Mouse (Mus musculus) limb, embryonic 11.5 days (tissue): ENCODE measurements around the gene Vps4b. TPM values are rescaled to one million over a fixed set of nuclear protein-coding genes. Genes with fewer than 3 reads are reported as not detected.
A peak's percentile ranks its signal among the peaks of the same experiment; 100 is the strongest.

Source experiments
- ATAC-seq: fragments of 200-750 bp; cut with Nextera tagmentation; 2 replicates; pipeline ENCODE4 v1.8.0; 2017; ENCODE audit warnings: low read depth; ENCODE audit not compliant: insufficient number of reproducible peaks, low FRiP score, low TSS enrichment
- DNase-seq: peaks from one replicate; pipeline ENCODE4 v3.0.0-alpha.2; 2015; ENCODE audit warnings: low spot score
- H3K27ac ChIP-seq: fragments of 300-500 bp; sonication (generic); replicated peaks from 2 replicates; pipeline ENCODE4 v1.5.1; 2014; ENCODE audit warnings: low read depth, mild to moderate bottlenecking, low read length
- H3K27me3 ChIP-seq: fragments of 300-500 bp; sonication (generic); 2 replicates; pipeline ENCODE4 v1.6.1; 2014; ENCODE audit warnings: mild to moderate bottlenecking, low read length, mixed read lengths; ENCODE audit not compliant: control insufficient read depth, insufficient read depth
- H3K36me3 ChIP-seq: fragments of 300-500 bp; sonication (generic); 2 replicates; pipeline ENCODE4 v1.6.1; 2014; ENCODE audit warnings: mild to moderate bottlenecking, low read length, moderate library complexity, mixed read lengths; ENCODE audit not compliant: control insufficient read depth, insufficient read depth
- H3K4me1 ChIP-seq: fragments of 300-500 bp; sonication (generic); 2 replicates; pipeline ENCODE4 v1.6.1; 2014; ENCODE audit warnings: low read length, mixed read lengths; ENCODE audit not compliant: control insufficient read depth, insufficient read depth
- H3K4me2 ChIP-seq: fragments of 300-500 bp; sonication (generic); 2 replicates; pipeline ENCODE4 v1.6.1; 2014; ENCODE audit warnings: low read depth, mild to moderate bottlenecking, moderate library complexity; ENCODE audit not compliant: severe bottlenecking
- H3K4me3 ChIP-seq: fragments of 300-500 bp; sonication (generic); 2 replicates; pipeline ENCODE4 v1.5.1; 2014; ENCODE audit warnings: low read depth, low read length
- H3K9ac ChIP-seq: fragments of 300-500 bp; sonication (generic); 2 replicates; pipeline ENCODE4 v1.6.1; 2014; ENCODE audit warnings: mild to moderate bottlenecking, low read length
- H3K9me3 ChIP-seq: fragments of 300-500 bp; sonication (generic); 2 replicates; pipeline ENCODE4 v1.6.1; 2016; ENCODE audit warnings: low read length; ENCODE audit not compliant: control insufficient read depth
- WGBS: fragments of 180-500 bp; shearing (Covaris S2); extraction: QIAGEN DNeasy Blood & Tissue Kit; methylation state at CpG from one replicate; pipeline ENCODE4 v1.1.7; 2014; 5-methylcytosine and 5-hydroxymethylcytosine counted together
- polyA plus RNA-seq: library from polyadenylated mRNA; unstranded; fragments of >200 nt; fragmentation: Nextera tagmentation; extraction: Ambion mirVana; gene quantifications from 2 replicates; pipeline ENCODE4 v1.2.1, GENCODE M21; 2014

Gene Vps4b
- polyA plus RNA-seq, 1 experiment from 2014 or later: 82.1 TPM

DNA sequence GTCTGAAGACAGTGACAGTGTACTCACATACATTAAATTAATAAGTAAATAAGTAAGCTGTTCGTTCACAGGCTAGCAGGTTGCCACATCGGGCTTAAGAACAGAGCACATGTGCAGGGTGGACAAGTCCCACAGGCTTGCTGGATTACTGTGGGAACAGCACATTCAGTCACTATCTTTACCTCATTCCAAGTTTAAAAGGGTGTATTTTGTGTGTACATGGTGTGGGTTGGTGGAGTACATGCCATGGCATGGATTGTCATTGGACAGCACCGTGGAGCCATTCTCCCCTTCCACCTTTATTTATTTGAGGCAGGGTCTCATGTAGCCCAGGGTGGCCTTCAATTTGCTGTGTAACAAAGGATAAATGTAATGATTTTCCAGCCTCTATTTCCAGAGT, 80.4 kb downstream of the Vps4b start:
- Histone ChIP-seq H3K4me1 (peaks cover 3% of the 10 kb centered on the region; the same call in 1 of the 2 replicates), H3K9me3 (no peaks in the 10 kb centered on the region), H3K27me3 (no peaks in the 10 kb centered on the region), H3K36me3 (no peaks in the 10 kb centered on the region), H3K4me2 (no peak overlapping the region), H3K27ac (no peak overlapping the region), H3K9ac (no peak overlapping the region), H3K4me3 (no peak overlapping the region)
- ATAC-seq (no peak), DNase-seq (no peak)
- 89% methylated on average over 3 of the region's 3 CpGs for whole genome bisulfite sequencing

DNA sequence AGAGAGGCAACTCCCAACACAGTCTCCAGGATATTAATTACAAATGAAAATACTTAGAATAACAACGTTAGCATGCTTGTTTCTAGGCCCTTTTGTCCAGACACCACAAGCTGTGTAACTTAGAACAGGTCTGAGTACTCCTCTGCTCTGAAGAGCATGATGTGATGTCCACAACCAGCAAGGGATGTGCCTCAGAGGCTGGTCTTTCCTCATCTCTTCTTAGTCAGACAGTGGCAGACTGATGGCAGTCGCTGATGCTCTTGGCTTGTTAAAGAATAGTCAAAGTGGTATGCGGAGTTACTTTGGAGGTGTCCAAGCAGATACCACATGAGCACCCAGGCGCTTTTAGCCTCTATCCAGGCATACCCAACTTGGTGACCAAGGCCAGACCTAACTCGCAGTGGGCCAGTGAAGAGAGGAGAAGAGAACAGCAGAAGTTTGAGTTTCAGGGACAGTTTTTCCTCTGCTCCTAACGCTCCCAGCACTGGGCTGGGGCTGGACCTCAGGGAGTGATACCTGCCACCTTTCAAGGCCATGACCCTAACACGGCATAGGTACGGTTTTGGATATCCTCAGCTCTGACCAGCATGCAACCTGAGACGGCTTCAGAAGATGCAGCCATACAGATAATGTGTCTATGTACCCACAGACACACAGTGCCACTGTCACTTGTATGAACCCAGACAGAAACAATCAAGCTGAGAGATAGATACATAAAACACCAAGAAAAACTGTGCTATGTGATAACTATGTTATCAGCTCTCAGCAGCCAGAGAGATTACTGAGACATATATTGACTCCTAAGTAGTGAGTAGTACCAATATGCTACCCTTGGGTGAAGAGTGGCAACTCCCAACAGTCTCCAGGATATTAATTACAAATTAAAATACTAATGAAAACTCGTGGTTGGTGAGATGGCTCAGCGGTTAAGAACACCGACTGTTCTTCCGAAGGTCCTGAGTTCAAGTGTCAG, 81.1 kb downstream of the Vps4b start:
- no peak; the same call in 1 of the 2 replicates for ATAC-seq
- WGBS: 88% methylated on average over 13 of the region's 13 CpGs

DNA sequence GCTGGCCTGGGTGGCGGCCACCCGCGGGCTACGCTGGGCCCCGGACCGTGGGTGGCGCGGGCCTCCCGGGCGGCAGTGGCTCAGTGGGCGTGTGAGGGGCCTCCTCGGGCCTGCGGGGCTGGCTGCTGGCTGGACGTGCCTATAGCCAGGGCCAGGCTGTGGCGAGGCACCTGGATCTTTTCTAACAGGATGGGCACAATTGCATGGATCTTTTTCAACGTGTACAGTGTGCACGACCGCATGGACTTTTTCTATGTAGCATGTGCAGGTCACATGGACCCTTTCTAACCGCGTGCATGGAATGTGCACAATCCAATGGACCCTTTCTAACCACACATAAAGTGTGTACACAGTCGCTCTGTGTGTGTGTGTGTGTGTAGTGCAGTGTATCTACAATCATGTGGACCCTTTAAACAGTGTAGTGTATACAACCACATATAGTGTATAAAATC, 82.0 kb downstream of the Vps4b start:
- ATAC-seq (peak; percentile 81), DNase-seq (peak; percentile 69)
- no peaks in the 10 kb centered on the region for H3K36me3 ChIP-seq
- peak overlapping the region; percentile 79 for H3K4me2 ChIP-seq
- H3K9ac ChIP-seq: peak overlapping the region; percentile 95
- peaks cover 3% of the 10 kb centered on the region; the same call in 1 of the 2 replicates for H3K4me1 ChIP-seq
- peak overlapping the region; percentile 89 for H3K27ac ChIP-seq
- no peaks in the 10 kb centered on the region for H3K9me3 ChIP-seq
- 18% methylated on average over 9 of the region's 21 CpGs for WGBS
- H3K27me3 ChIP-seq: no peaks in the 10 kb centered on the region
- peak overlapping the region; percentile 57 for H3K4me3 ChIP-seq

More for the DNA sequence above, 81.1 kb downstream of the Vps4b start:
- Histone ChIP-seq H3K4me3 (no peak overlapping the region), H3K9me3 (no peaks in the 10 kb centered on the region), H3K27ac (no peak overlapping the region), H3K4me1 (peaks cover 3% of the 10 kb centered on the region; the same call in 1 of the 2 replicates), H3K36me3 (no peaks in the 10 kb centered on the region), H3K9ac (no peak overlapping the region), H3K4me2 (no peak overlapping the region), H3K27me3 (no peaks in the 10 kb centered on the region)
- DNase-seq: no peak

Other genes with a start within 250 kb of the Vps4b start
- 10.1 and 10.2 TPM in 2 replicates for gene Bcl2, start 82.5 kb downstream of the Vps4b start, polyA plus RNA-seq
- gene Kdsr, start 37.0 kb downstream of the Vps4b start, polyA plus RNA-seq: 10.4 and 11.2 TPM in 2 replicates
- gene Serpinb5, start 64.4 kb upstream of the Vps4b start, polyA plus RNA-seq: not detected in 2 replicates
- gene Serpinb12, start 137.7 kb upstream of the Vps4b start, polyA plus RNA-seq: not detected in 2 replicates
- gene Serpinb13, start 184.3 kb upstream of the Vps4b start, polyA plus RNA-seq: not detected in 2 replicates